Mouse (Mus musculus) B cell, adult 2 months (primary cell): ENCODE results near the gene Il21r.

Source experiments
- DNase-seq, 2 experiments: peaks; one replicate each; pipeline ENCODE4 v3.0.0; 2022

The Il21r gene

DNA sequence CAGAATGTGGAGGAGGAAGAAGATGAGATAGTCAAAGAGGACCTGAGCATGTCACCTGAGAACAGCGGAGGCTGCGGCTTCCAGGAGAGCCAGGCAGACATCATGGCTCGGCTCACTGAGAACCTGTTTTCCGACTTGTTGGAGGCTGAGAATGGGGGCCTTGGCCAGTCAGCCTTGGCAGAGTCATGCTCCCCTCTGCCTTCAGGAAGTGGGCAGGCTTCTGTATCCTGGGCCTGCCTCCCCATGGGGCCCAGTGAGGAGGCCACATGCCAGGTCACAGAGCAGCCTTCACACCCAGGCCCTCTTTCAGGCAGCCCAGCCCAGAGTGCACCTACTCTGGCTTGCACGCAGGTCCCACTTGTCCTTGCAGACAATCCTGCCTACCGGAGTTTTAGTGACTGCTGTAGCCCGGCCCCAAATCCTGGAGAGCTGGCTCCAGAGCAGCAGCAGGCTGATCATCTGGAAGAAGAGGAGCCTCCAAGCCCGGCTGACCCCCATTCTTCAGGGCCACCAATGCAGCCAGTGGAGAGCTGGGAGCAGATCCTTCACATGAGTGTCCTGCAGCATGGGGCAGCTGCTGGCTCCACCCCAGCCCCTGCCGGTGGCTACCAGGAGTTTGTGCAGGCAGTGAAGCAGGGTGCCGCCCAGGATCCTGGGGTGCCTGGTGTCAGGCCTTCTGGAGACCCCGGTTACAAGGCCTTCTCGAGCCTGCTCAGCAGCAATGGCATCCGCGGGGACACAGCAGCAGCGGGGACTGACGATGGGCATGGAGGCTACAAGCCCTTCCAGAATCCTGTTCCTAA, 27.3 kb upstream of the Il21r start:
- DNase-seq, result no peak

DNA sequence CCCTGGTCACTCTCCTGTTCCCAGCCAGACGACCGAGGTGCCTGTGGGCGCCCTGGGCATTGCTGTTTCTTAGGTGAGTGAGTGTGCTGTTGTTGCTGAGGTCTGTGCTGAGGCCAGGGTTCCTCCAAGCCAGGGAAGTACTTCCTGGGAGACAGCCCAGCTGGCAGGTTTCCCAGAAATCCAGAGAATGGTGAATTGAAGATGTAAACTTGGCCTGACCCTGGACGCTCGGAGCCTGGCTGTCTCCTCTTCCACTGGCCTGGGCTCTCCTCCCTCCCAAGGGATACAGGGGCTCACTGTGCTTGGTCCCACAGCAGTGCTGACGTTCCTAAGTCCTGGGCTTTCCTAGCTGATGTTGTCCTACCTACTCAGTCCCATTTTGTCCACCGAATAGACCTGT, 26.2 kb upstream of the Il21r start:
- no peak for DNase-seq

DNA sequence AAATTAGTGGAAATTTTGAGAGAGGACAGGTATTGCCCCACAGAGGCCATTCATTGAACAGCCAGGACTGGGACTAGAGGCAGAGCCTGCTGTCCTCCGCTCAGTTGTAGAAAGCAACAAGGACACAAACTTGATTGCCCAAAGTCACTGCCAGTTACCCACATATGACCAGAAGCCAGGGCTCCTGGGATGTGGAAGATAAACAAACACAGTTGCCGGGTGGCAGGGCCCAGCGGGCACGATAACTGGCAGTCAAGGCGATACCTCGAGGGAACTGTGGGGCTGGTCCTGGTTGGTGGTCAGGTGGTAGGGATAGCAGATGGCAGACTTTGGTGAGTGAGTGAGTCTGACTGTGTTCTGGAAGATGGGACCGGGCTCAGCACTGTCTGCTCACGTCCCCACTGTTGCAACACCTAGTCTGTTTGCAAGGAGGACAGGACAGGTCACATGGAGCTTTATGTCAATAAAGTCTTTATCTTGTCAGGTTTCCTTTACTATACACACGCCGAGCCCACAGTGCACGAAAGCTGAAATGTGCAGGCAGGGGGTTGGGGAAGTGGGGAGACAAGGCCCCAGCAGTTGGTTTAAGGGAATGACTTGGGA, 25.6 kb upstream of the Il21r start:
- no peak for DNase-seq

DNA sequence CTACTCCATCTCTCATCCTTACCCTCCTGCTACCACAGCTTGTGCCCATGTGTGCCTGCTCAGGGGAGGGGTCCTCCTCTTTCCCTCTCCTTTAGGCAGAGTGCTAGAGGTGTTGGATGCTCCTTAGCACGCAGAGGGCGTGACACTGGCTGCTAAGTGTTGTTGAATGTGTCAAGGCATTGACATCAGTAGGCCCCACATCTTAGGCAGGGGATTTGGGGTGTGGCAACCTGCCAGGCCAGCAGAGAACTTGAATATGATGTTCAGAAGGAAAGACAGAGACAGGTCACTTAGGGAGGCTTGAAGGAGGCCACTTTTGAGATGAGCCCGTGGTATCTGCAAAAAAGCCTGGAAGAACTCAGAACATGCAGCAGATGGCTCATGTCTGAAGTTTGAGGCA, 25.1 kb upstream of the Il21r start:
- no peak for DNase-seq

DNA sequence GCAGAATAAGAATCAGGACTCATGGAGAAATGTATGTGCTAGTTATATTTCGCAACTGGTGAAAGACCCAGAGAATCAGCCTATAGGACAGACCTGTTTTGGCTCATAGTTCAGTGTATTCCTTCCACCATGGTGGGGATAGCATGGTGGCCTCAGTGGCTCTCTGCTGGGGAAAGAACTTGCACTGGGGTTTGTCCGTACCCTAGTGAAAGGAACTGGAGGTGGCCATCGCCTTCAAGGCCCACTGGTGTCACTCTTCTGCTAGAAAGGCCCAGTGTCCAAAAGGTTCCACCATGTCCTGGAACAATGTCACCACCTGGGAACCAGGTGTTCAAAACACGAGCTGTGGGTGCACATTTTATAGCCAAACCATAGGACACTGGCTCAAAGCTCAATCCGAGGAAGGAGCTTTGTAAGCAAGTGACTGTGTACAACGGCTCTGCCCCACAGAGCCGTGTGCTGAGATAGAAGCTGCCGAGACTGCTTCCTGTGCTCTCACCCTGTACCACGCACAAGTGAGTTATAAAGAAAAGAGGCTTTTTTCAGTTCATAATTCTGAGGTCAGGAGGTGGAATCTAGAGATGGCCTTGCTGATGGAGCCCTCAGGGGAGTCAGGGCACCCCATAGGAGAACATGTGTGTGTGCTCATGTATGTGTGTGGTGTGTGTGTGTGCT, 23.5 kb upstream of the Il21r start:
- no peak for DNase-seq

DNA sequence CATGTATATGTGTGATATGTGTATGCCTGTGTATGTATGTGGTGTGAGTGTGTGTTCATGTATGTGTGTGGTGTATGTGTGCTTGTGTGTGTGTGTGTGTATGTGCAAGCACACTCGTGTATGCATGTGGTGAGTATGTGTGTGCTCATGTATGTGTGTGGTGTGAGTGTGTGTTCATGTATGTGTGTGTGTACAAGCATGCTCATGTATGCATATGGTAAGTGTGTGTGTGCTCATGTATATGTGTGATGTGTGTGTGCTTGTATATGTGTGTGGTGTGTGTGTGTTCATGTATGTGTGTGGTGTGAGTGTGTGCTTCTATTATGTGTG, 23.0 kb upstream of the Il21r start:
- DNase-seq, result no peak

DNA sequence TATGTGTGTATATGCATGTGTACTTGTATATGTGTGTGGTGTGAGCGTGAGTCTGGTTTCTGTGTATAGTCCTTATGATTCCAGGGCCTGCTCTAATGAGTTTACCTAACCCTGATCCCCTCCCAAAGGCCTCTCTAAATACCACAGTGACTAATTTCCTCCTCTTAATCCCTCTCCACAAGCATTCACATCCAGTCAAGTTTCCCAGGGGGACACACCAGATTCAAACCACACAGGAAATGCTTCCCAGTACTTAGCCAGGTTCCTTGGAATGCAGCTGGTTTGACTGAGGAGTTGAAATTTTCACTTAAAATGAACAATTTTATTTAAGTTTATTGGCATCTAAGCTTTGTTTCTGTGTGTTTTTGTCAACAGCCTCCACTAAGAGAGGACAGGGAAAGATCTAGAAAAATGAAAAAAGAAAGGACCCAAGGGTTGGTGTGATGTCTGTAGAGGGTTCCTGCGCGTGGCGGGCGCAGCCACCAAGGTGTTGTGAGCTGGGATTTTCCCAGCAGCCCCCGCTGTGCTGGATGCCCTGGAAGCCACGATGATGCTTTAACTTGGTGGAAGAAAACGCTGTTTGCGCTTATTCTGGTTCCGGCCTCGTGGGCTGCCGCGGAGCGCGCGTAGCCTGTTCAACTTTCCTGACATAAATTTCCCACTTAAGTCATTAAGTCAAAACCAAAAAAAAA, 22.5 kb upstream of the Il21r start:
- no peak for DNase-seq

DNA sequence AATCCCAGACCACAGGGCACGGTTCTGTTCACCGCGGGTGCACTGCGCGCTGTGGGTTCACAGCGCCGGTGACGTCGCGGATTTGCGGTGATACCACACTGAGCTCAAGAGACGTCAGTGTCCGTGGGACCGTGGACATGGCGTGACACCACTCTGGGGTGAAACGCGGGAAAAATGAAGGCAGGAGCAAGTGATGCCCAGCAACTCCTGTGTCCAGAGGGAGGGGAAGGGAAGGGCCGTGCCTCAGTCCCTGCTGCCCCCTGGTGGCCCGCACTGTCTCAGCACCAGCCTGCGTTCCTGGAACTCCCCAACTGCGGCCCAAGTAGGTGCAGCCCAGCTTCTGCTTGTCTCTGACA, 21.9 kb upstream of the Il21r start:
- peak; percentile 91 to 92 for DNase-seq

DNA sequence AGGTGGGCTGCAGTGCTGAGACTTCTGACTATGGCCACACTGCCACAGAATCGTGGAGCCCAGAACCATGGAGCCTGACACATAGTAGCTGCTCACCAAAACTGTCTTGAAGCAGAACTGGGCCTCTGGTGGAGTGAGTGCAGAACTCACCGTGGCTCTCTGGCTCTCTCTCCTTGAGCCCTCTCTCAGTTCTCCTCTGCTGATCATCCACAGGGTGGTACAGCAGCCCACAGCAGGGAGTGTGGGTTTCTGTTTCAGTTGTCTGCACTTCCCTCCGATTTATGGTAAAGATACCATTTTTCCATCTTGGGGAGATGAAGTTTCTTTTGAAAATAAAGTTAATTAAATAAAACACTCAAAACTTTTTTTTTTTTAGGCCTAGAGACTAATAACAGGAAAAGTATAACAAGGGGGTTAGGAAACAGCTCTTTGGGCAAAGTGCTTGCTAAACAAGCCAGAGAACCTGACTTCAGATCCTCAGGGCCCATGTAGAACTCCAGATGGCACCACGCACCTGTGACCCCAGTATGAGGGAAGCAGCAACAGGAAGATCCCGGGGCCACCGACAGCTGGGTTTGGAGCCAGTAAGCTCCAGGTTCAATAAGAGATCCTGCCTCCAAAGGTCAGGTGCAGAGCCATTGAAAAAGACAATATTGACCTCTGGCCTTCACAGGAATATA, 19.8 kb upstream of the Il21r start:
- peak in 1 of 2 experiments; percentile 46 for DNase-seq

DNA sequence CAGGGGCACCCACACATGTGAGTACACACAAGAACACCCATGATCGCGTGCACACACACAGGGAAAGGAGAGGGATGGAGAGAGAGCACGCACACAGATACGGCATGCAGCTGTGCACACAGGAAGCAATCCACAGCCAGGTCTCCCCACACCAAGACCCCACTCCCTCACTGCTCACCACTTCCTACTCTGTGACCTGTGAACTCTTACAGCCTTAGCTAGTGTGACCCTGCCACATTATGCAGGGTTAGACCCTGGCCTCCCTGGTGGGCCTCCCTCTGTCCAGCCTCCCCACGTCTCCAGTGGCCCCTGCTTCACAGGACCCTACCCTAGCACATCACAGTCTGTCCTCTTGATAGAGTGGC, 19.2 kb upstream of the Il21r start:
- no peak for DNase-seq

DNA sequence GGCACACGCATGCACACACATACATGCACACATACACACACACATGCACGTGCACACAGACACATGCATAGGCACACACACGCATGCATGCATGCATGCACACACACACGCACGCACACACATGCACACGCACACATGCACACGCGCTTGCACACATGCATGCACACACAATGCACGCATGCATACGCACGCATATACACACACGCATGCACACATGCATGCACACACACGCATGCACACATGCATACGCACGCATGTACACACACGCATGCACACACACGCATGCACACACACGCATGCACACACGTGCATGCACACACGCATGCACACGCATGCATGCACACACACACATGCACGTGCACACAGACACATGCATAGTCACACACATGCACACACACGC, 16.9 kb upstream of the Il21r start:
- DNase-seq, result no peak

DNA sequence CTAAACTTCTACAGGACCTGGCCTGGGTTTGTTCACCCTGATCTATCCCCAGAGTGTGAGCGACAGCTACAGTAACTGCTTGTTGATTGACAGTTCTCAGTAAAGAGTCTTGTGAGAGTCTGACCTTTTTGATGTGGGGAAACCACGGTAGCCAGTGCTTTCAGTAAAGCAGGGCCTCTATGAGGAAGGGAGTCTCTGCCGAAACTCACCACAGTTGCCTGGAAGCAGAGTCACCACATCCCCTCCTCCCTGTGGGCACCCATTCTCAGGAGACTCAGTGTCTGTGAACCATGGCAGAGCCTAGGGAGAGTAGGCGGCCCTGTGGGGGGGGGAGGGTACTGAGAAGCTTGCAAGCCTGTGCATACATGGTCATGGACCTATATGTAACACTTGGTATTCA, 14.5 kb upstream of the Il21r start:
- DNase-seq, result peak; percentile 66 to 71

DNA sequence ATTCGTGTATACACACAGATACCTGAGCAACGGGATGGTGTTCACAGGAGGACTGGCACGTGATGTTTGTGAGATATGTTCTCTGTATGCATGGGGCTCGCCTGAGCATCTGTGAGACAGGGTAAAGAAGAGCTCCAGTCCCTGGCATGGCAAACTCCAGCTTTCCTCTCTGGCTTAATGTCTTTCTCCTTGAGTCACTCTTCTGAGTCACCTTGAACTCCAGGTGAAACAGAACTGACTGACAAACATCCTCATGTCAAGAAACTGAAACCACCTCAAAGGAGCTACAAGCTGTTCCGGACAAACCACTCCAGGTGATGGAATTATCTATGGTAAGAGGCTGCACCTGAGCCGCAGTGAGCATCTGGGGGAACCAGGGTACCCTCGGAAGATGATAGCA, 13.3 kb upstream of the Il21r start:
- DNase-seq, result no peak

DNA sequence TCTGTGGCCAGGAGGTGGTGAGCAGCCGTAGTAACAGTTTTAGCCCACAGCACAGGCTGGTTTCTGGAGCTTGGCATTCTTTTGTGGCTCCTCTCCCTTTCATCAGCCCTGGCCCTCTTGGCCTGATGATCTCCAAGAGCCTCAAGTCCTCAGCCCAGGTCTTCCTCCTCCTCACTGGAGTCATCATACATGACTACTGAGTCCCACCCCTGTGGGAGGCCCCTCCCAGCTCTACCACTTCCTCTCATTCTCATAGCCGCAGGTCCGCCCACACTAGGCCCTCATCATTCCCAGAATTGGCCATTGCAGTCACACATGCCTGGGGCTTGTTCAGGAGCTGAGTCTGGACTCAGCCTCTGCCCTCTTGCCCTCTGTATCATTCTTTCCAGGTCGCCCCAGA, 9.4 kb upstream of the Il21r start:
- DNase-seq, result peak; percentile 61 to 70

DNA sequence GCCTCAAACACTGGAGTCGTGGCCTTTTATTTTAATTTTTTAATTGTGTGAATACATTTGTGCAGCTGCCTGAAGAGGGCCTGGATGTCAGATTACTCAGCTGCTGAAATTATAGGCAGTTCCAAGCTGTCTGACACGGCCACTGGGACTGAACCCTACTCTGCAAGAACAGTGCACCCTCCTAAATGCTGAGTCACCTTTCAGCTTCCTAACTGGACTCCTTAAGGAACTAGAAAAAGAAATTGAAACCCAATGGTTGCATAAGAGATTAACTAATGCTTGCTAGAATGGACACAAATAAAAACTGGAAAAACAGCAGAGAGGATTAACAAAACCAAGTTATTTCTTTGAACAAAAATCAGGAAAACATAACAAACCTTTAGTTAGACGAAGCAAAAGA, 6.8 kb upstream of the Il21r start:
- no peak for DNase-seq

DNA sequence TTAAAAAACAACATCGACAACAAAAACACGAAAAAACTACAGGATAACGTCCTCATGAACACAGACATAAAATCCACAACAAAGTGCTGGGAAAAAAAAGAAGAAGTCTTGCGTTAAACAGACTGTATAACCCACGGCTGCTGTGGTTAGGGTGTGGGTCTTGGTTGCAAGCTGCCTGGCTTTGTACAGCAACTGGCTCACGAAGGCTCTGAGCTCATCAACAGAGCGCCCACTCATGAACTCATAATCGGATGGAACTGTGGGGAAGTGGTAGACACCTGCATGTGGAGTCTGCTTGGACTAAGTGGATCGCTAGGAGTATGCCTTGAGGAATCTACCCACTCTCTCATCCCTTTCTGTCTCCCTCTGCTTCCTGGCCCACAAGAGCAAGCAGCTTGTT, 6.1 kb upstream of the Il21r start:
- peak; percentile 64 to 66 for DNase-seq

DNA sequence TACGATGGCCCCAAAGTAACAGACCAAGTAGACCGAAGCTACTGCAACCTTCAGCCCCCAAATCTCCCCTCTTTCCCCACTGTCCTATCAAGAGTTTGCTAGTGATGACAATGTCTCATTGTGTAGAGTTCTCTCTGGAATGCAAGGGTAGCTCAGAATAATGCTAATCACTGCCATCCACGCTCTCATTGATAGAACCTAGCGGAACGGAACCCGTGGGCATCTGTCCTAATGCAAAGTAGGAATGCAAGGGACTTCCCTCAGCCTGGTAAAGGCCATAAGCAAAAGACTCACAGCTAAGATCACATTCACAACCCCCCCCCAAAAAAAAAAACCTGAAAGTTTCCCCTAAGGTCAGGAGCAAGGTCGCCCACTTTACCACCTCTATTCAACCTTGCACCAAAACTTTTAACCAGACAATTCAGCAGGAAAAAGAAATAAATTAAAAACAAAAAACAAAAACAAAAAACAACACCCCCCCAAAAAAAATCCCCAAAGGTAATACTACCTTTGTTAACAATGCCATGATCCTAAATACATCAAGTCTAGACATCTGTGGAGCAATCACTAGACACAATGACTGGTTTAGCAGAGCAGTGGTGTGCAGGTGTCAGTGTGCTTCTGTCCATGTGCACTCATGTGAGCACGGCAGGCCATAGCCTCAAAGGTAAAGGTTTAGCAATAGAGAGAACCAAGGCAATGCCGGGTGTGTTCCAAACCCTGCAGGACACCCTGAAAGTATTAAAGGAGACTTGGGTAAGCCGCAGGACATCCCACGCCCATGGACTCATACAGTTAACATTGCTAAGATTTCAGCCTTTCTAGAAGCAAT, 5.5 kb upstream of the Il21r start:
- no peak for DNase-seq

DNA sequence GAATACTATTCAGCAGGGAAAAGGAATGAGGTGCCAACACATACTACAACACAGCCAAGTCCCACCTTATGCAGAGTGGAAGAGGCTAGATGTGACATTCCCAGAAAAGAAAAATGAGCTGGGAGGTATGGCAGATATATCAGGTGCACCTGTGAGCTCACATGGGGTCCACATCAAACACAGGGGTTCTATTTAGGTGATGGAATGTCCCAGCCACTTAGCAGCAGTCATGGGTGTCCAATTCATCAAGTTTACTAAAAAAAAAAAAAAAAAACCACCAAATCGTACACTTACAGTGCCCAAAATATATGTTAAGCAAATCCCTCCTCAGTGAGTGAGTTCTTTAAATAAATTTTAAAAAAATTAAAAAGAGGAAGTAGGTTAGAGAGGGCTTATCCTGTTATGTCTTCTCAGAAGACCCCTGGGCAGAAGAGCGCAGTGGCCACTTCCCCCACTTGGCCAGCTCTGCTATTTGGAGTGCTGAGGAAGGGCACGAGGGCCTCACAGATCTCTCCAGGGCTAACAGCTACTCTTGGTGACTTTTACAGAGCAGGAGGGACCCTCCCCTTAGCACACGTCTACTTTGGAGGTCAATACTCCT, 3.8 kb upstream of the Il21r start:
- peak; percentile 64 to 68 for DNase-seq

DNA sequence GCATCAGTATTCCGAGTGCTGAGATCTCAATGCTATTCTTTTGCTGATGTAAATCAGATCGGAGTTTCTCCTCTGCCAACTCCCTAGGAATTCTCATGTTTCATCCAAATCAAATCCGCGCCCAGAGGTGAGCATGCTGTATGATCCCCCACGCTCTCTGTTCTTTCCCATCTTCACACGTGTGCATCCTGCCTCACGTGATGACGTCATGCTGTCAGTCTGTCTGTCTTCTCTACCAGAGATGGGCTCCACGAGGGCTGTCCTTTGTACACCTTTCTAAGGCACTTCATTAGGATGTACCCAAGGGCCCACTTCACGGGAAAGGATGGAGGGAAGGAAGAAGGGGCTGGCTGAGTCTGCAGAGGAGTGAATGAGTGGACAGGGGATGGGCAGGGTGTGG, 3.1 kb upstream of the Il21r start:
- DNase-seq, result peak; percentile 48 to 49

DNA sequence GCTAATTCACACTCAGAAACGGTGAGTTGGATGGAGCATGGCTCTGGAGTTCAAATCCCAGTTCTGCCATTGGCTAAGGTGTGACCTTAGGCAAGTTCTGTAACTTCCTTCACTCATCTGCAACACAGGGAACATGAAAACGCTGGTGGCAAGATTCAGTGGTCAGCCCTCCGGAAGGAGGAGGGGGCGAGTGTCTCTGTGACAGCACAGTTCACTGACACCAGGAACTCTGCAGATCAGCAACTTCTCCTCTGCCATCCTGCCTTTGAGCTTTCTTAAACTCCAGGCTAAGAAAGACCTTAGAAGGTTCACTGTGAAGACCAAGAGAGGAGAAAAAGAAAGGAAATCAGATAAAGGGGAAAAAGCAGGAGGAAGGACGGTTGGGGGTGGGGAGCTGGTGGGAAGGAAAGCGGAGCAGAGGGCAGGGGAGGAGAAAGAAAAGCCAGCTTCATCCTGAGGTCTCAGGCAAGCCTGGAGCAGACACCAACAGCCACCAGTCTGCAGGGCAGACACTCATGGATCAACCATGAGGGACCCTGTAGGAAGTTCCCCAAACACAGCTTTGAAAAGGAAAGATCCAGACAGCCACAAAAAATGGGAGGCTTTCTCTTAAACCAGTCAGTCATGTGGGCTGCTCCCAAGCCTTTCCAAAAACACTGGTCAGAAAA, 2.5 kb upstream of the Il21r start:
- DNase-seq, result no peak

DNA sequence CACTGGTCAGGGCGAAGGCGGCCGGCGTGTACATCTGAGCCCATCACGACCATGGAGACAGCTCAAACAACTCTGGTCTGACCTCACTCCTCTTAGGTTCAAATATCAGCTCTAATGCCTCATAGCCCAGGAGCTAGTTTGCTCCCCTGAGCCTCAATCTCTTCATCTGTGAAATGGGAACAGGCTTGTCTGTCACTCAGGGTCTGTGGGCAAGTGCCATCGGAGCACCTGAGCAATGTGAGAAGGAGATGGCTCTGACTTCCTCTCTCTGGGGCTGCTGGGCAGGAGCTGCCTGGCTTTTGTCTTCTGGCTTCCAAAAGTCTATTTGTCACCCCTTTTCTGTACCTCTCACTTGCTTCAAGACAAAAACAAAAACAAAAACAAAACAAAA, 2.0 kb upstream of the Il21r start:
- DNase-seq, result peak; percentile 48 to 51
